Mouse (Mus musculus) spleen, postnatal 14 days (tissue): Measurements from ENCODE around the gene Hoxb13.

Experiments
- DNase-seq, 2 experiments: peaks; one replicate each; pipeline ENCODE4 v3.0.0; 2021 to 2022; ENCODE audit warnings: low spot score in 2 of 2

The Hoxb13 gene

DNA sequence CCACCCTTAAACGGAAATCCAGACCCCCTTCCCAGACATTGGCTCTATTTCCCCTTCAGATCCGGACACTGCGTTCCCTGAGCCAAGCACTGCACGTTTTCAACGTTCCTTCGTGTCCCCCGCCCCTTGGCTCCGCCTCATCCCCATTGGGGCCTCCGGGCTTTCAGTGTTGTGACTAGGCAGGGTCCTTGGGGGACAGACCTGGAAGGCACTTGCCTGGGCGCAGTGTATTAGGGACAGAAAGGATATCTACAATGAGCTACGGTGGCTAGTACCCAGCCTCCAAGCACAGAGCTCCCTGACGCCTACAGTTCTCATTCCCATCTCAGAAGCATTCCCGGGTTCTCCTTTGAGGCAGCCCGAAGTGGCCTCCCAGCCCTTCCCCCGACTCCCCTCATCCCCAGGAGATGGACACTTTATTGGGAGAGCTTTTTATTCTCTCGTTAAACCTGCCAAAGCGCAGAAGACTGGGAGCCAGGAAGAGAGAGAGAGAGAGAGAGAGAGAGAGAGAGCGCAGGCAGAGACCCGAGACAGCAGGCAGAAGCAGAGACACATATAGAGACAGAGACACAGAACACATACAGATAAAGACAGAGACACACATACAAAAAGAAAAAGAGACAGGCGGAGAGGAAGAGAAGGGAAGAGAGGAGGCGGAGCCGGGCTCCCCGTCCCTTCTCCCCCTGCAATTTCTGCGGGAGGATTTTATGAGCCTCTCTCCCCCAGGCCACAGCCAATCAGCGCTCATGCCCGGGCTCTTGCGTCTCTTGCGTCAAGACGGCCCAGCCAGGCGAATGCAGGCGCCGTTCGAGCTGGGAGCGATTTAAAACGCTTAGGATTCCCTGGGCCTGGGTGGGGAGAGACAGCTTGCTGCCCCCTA is at the start of gene Hoxb13:
Gene Hoxb13 (plus strand): TSS at position 796 of the 880 bp plus-strand sequence.
- no peak for DNase-seq

DNA sequence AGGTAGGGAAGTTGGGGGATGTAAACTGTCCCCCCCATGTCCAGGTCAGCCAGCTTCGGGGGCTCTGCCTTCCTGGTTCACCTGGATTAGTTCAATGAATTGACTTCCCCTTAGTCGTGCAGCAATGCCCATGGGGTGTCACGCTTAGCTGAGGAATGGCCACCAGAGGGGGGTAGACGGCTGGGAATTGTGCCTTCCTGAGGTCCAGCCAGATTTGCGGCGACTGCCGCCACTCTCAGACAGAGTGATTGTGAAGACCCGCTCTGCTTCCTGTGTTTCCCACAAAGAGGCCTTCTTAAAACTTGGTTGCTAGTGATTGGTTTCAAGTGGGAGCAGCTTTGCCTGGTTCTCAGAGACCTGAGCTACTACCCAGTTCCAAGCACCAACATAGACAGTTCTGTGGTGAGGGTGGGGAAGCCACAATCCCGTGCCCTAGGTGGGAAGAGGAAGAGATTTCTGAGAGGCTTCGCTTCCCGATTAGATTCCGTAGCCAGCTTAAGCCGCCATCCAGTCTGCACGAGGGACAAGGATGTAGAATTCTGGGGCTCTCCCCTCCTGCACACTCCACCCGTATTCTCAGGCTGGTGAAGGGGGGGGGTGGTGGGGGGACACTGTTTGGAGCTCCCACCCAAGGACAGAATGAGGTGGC is 48.4 kb upstream of the Hoxb13 start:
- peak in 1 of 2 experiments; percentile 19 for DNase-seq

- no peak for DNase-seq
Observed at GRCm38 (mm10) chr11:96147471-96147870, 46.6 kb upstream of the Hoxb13 start.

DNA sequence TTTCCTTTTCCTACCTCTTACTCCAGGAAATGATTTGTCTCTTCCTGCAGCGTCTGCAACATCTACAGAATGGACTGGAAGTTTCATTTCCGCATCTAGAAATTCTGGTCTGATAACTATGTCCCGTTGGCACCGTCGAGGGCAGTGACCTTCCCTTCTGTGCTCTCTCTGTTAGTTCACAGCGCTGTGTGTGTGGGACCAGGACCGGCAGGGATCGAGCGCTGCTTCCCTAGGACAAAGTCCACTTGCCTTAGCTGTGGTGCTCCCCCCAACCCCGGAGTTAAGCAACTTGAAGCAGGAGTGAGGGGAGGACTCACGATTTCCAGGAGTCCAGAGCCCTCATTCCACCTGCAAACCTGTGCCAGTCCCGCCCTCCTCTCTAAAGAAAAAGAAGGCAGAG is 29.3 kb upstream of the Hoxb13 start:
- DNase-seq, result no peak

DNA sequence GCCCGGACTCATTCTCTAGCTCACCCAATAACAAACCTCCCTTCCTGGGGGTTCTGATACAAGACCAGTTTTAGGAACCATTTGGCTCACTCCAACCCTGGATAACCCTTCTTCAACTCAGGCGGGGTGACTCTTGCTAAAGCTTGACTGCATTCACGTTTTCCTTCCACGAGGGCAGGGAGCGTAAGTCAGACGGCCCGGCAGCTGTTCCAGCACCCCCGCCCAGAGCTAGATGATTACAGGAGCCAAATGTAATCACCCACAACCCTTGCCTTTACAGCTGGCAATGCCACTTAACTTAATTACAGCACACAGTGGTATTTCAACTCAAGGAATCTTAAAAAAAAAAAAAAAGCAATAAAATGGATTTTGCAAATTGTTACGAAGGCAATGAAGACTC is 26.0 kb upstream of the Hoxb13 start:
- no peak for DNase-seq

GRCm38 (mm10) chr11:96169016-96169415 is 25.1 kb upstream of the Hoxb13 start:
- DNase-seq, result no peak

DNA sequence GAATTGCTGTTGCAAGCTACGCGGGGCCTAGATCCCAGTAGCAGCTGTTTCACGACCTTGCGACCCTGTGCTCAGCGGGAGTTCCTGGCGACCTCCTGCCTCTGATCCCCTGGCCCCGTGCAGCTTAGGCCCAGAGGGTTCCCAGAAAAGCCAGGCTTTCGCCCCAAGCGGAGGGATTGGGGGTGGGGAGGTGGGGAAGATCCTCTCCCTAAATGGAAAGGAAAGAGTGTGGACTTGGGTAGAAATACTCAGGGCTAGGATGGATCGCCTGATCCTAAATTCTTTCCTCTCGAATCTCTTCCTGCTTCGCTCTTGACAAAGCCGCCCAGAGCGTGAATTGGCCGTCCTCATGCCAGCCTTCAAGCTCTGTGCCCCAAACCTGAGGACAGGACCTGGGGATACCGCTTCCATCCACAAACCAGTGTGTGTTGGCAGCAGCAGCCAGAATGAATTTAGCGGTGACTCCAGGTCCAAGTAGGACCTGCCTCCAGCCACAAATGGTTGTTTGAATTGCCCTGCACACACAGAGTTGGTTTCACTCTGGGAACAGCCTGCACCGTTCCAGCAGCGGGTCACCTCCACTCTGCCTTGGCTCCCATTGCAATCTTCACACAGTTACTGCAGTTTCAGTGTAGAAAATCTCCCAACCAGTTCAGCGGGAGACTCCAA is 23.3 kb upstream of the Hoxb13 start:
- no peak for DNase-seq

DNA sequence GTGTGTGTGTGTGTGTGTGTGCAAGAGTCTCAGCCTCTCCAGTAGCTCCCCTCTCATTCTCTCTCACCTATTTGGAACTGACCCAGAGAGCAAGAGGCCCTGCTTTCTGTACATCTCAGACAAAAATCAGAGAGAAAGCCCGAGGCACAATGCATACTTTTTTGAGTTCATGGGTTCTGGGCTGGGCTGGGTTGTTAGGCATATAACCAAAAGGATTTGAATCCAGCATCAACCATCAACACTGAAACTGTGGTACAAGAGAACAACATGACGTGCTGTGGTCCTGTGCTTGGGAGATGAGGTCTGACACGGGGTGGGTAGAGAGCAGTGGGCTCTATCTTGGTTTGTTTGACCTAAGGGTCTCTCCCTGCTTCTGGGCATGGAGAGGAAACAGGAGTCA is 22.5 kb upstream of the Hoxb13 start:
- no peak for DNase-seq

DNA sequence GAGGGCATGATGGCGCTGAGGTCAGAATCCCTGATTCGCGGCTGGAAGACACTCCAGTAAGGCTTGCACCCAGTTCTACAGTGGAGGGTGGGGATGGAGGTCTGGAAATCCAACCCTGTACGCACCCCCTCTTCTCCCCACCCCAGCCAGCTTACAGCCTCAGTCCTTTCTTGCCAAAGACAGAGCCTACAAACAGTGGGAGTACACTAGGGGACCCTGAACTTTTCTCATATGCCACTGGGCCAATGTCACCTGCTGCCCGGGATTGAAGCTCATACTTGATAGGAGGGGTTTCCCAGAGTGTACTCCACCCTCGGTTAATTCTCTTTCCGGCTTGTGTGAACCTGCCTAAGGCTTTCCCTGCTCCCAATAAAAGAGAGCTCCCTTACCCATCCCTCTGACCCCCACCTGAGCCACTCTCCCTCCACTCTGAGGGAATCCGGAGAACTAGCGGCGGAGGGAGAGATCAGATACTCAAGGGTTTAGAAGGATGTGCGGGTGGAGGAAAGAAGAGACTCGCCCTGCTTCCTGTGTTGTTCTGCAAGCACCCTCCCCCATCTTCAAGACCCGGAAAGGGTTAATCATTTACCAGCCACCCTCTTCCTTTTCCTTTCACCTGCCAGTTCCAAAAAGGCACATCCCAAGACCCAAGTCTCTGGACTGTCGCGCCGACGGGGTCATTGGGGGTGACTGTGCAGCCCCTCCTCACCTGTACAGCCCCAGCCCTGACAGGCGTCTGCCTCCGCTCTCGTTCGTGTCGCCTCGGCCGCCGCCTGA is 21.4 kb upstream of the Hoxb13 start:
- no peak for DNase-seq

- no peak for DNase-seq
Observed at GRCm38 (mm10) chr11:96173288-96173840, 20.8 kb upstream of the Hoxb13 start.

DNA sequence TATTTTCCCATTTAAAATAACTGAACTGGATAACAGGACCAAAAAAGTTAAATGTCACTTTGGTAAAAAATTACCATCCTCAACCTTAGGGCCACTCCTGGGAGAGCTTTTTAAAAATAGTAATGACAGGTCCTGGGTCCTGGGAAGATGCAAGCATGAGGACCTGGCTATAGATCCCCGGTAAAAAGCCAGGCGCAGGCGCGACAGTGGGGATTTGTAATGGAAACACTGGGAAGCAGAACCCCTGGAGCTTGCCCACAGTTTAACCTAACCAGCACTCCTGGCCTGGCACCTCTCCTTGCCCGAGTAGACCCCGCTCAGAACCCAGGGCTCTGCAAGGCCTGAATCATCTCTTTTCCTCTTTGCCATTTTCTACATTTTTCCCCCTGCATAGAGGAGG is 19.2 kb upstream of the Hoxb13 start:
- no peak for DNase-seq

GRCm38 (mm10) chr11:96175511-96175910 is 18.6 kb upstream of the Hoxb13 start:
- DNase-seq, result no peak

GRCm38 (mm10) chr11:96175951-96176530 is 18.1 kb upstream of the Hoxb13 start:
- no peak for DNase-seq

DNA sequence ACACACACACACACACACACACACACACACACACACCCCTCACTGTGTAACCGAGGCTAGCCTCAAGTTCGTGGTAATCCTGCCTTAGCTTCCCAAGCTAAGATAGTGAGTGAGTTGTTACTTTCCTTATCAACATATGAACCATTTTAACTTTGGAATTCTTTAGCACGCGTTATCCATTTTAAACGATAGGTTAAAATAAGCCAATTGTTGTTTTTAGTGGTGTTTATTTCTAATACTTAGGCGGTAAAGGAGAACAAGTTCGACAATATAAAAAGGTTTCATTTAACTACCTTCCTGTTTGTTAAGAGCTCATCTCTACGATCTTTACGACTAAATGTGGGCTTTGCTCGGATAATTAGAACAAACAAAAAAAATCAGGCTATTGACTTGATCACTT is 17.3 kb upstream of the Hoxb13 start:
- no peak for DNase-seq

- DNase-seq, result no peak
Observed at GRCm38 (mm10) chr11:96177546-96178174, 16.5 kb upstream of the Hoxb13 start.

GRCm38 (mm10) chr11:96178356-96178755 is 15.8 kb upstream of the Hoxb13 start:
- DNase-seq, result no peak

- no peak for DNase-seq
Observed at GRCm38 (mm10) chr11:96178911-96179503, 15.1 kb upstream of the Hoxb13 start.

- no peak for DNase-seq
Observed at GRCm38 (mm10) chr11:96181061-96181460, 13.1 kb upstream of the Hoxb13 start.

- no peak for DNase-seq
Observed at GRCm38 (mm10) chr11:96184233-96184632, 9.9 kb upstream of the Hoxb13 start.

GRCm38 (mm10) chr11:96187321-96187720 is 6.8 kb upstream of the Hoxb13 start:
- DNase-seq, result no peak
